14 mouse cellular contexts compared by ENCODE assay signal in the genomic region with DNA sequence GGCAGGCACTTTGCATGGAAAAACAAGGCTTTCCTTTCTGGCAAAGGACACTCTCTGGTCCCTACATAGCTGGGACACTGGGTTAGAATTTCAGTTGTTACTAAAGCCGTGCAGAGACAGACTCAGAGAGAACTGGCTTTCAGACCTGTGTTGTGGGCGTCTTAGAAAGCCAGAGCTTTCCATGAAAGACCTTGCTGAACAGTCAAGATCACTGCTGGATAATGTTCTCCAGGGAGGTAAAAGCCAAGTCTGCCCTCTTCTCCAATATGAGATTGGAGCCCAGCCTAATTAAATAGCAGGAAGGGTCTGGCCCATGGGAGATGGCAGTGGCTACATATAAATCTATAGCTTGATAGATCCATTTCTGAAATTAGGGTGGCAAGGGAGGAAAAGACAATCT. TPM values are rescaled to one million over a fixed set of nuclear protein-coding genes. Genes with fewer than 3 reads are reported as not detected.
DNase-seq lines count a peak whose midpoint lies in the region; ATAC-seq and TF ChIP-seq lines count a peak whose summit lies in the region.
"Had no signal": no experiment of that assay in that cellular context is flagged by ENCODE, and none has a peak within 500 bp of the region (broad histone marks: within the 10 kb centered on the region; RNA-seq: fewer than 3 reads in every experiment).

No protein-coding gene starts in this region.

- no peak overlapping the region for H3K4me2 ChIP-seq in embryonic facial prominence, embryonic 11.5 days (ENCODE audit: low read depth, low read length)
- H3K4me2 ChIP-seq in forebrain, embryonic 14.5 days (ENCODE audit: low read length): peak overlapping the region; percentile 71
- peak overlapping the region; percentile 67 for H3K4me2 ChIP-seq in hindbrain, postnatal 0 days (ENCODE audit: low read depth, low read length)
- H3K4me2 ChIP-seq in neural tube, embryonic 14.5 days (ENCODE audit: low read depth, low read length): peak overlapping the region; percentile 71
- H3K4me2 ChIP-seq: liver, embryonic 11.5 days had no signal

- WGBS in embryonic facial prominence, embryonic 11.5 days: 29% methylated on average over 2 of the region's 2 CpGs
- 13% methylated on average over 2 of the region's 2 CpGs for WGBS in forebrain, embryonic 14.5 days
- WGBS in hindbrain, postnatal 0 days: 12% methylated on average over 2 of the region's 2 CpGs
- WGBS in neural tube, embryonic 14.5 days: 2% methylated on average over 2 of the region's 2 CpGs
- WGBS in lung, adult 2 months: 39% methylated on average over 2 of the region's 2 CpGs

- TF ChIP-seq CTCF in hindbrain, postnatal 0 days (IDR thresholded peaks at IDR 0.05; ENCODE audit: low read depth): no peak
- no peak for TF ChIP-seq CTCF in lung, adult 2 months (IDR thresholded peaks at IDR 0.05; ENCODE audit: insufficient read depth, low read length)

- no peak for TF ChIP-seq POLR2A in lung, adult 2 months (IDR thresholded peaks at IDR 0.05; ENCODE audit: borderline replicate concordance, extremely low read depth, low read depth, low read length)

- H3K27ac ChIP-seq in embryonic facial prominence, embryonic 11.5 days (replicated peaks; ENCODE audit: low read depth, low read length): no peak overlapping the region
- peak overlapping the region; percentile 52; the same call in 1 of the 2 replicates for H3K27ac ChIP-seq in forebrain, embryonic 14.5 days (ENCODE audit: low read depth, low read length)
- H3K27ac ChIP-seq in hindbrain, postnatal 0 days: peak overlapping the region; percentile 59
- peak overlapping the region; percentile 81 for H3K27ac ChIP-seq in neural tube, embryonic 14.5 days (ENCODE audit: low read depth, low read length)

- DNase-seq in embryonic facial prominence, embryonic 11.5 days (ENCODE audit: low spot score): no peak
- no peak for DNase-seq in forebrain, embryonic 14.5 days (ENCODE audit: low spot score)
- peak; percentile 27 for DNase-seq in hindbrain, postnatal 0 days (ENCODE audit: low spot score)
- no peak for DNase-seq in adrenal gland, postnatal 4 days (ENCODE audit: low spot score in 2 of 2)
- DNase-seq in lung, adult 2 months: no peak
- no peak for DNase-seq in urinary bladder, postnatal 14 days (ENCODE audit: low spot score)
- DNase-seq: cerebellum, adult 11-12 months; heart, adult 11 months; lung, postnatal 14 days; thymus, postnatal 25 days had no signal

- 0 out of 2 replicates have a peak overlapping the region, but pooled peaks have one; percentile 22 for H3K9ac ChIP-seq in embryonic facial prominence, embryonic 11.5 days (replicated peaks; ENCODE audit: low read length)
- peak overlapping the region; percentile 59 for H3K9ac ChIP-seq in forebrain, embryonic 14.5 days (ENCODE audit: low read length)
- peak overlapping the region; percentile 52 for H3K9ac ChIP-seq in hindbrain, postnatal 0 days (replicated peaks; ENCODE audit: low read length)
- H3K9ac ChIP-seq in neural tube, embryonic 14.5 days (replicated peaks; ENCODE audit: low read depth, low read length): peak overlapping the region; percentile 96

- no peak for ATAC-seq in embryonic facial prominence, embryonic 11.5 days (replicated peaks; ENCODE audit: insufficient number of reproducible peaks, low FRiP score, low TSS enrichment, low read depth)
- no peak for ATAC-seq in forebrain, embryonic 14.5 days
- ATAC-seq in hindbrain, postnatal 0 days: no peak
- no peak for ATAC-seq in neural tube, embryonic 14.5 days (ENCODE audit: low read depth)
- ATAC-seq: intestine, postnatal 0 days had no signal

- H3K4me3 ChIP-seq in embryonic facial prominence, embryonic 11.5 days (ENCODE audit: low read depth, low read length): no peak overlapping the region
- peak overlapping the region; percentile 70 for H3K4me3 ChIP-seq in forebrain, embryonic 14.5 days (ENCODE audit: low read depth, low read length)
- peak overlapping the region; percentile 73 for H3K4me3 ChIP-seq in hindbrain, postnatal 0 days (ENCODE audit: low read length)
- H3K4me3 ChIP-seq in neural tube, embryonic 14.5 days (ENCODE audit: low read depth, low read length): peak overlapping the region; percentile 68
- H3K4me3 ChIP-seq in lung, adult 2 months (replicated peaks; ENCODE audit: extremely low read depth, low read depth, low read length): no peak overlapping the region

- H3K9me3 ChIP-seq in embryonic facial prominence, embryonic 11.5 days (replicated peaks; ENCODE audit: control insufficient read depth, low read length): no peaks in the 10 kb centered on the region
- H3K9me3 ChIP-seq in forebrain, embryonic 14.5 days (replicated peaks; ENCODE audit: control insufficient read depth, low read length): no peaks in the 10 kb centered on the region
- H3K9me3 ChIP-seq in hindbrain, postnatal 0 days (ENCODE audit: low read length): no peaks in the 10 kb centered on the region
- no peaks in the 10 kb centered on the region for H3K9me3 ChIP-seq in neural tube, embryonic 14.5 days (ENCODE audit: control insufficient read depth, low read length)

- H3K4me1 ChIP-seq in embryonic facial prominence, embryonic 11.5 days (ENCODE audit: control insufficient read depth, insufficient read depth, low read length): peaks cover 4% of the 10 kb centered on the region; the same call in 1 of the 2 replicates
- H3K4me1 ChIP-seq in forebrain, embryonic 14.5 days (ENCODE audit: control insufficient read depth, insufficient read depth, low read length): no peaks in the 10 kb centered on the region
- H3K4me1 ChIP-seq in hindbrain, postnatal 0 days (ENCODE audit: insufficient read depth, low read length): peaks cover 12% of the 10 kb centered on the region; the same call in 1 of the 2 replicates
- peaks cover 15% of the 10 kb centered on the region; the same call in 1 of the 2 replicates for H3K4me1 ChIP-seq in neural tube, embryonic 14.5 days (ENCODE audit: control insufficient read depth, insufficient read depth, low read length)
- peaks cover 3% of the 10 kb centered on the region; the same call in 1 of the 2 replicates for H3K4me1 ChIP-seq in lung, adult 2 months (ENCODE audit: control insufficient read depth, insufficient read depth, low read length)

- H3K27me3 ChIP-seq in embryonic facial prominence, embryonic 11.5 days (ENCODE audit: control insufficient read depth, insufficient read depth, low read length): peaks cover 32% of the 10 kb centered on the region
- peaks cover 14% of the 10 kb centered on the region for H3K27me3 ChIP-seq in forebrain, embryonic 14.5 days (replicated peaks; ENCODE audit: control insufficient read depth, insufficient read depth, low read length)
- H3K27me3 ChIP-seq in hindbrain, postnatal 0 days (ENCODE audit: insufficient read depth, low read length): 0 out of 2 replicates have a peak, but pooled peaks cover 7% of the 10 kb centered on the region
- H3K27me3 ChIP-seq in neural tube, embryonic 14.5 days (ENCODE audit: control insufficient read depth, insufficient read depth, low read length): peaks cover 7% of the 10 kb centered on the region; the same call in 1 of the 2 replicates

- H3K36me3 ChIP-seq in embryonic facial prominence, embryonic 11.5 days (replicated peaks; ENCODE audit: control insufficient read depth, insufficient read depth, low read depth, low read length): no peaks in the 10 kb centered on the region; the same call in 1 of the 2 replicates
- H3K36me3 ChIP-seq in forebrain, embryonic 14.5 days (ENCODE audit: control insufficient read depth, insufficient read depth, low read length): peaks cover 26% of the 10 kb centered on the region
- H3K36me3 ChIP-seq in hindbrain, postnatal 0 days (ENCODE audit: insufficient read depth, low read length): peaks cover 16% of the 10 kb centered on the region; the same call in 1 of the 2 replicates
- H3K36me3 ChIP-seq in neural tube, embryonic 14.5 days (ENCODE audit: control insufficient read depth, insufficient read depth, low read length): peaks cover 33% of the 10 kb centered on the region

RNA-seq across cellular contexts. Expression of a gene that starts 3.4 kb away (rescaled TPM):
- 72.5 and 90.4 TPM in 2 replicates for polyA plus RNA-seq in embryonic facial prominence, embryonic 11.5 days (2014; fragmentation: Nextera tagmentation; extraction: Ambion mirVana)
- polyA plus RNA-seq in forebrain, embryonic 14.5 days (2014; fragmentation: Nextera tagmentation; extraction: Ambion mirVana): 84.2 and 86.2 TPM in 2 replicates
- total RNA-seq in hindbrain, postnatal 0 days (2014; rRNA removed): 43.4 and 44.2 TPM in 2 replicates
- polyA plus RNA-seq in hindbrain, postnatal 0 days (2015; fragmentation: Nextera tagmentation; extraction: Ambion mirVana): 79.8 and 80.7 TPM in 2 replicates
- polyA plus RNA-seq in neural tube, embryonic 14.5 days (2014; fragmentation: Nextera tagmentation; extraction: Ambion mirVana): 72.0 and 80.3 TPM in 2 replicates
- total RNA-seq in adrenal gland, postnatal 4 days (2021): 100 to 1,000 TPM; 106 to 107 TPM
- polyA plus RNA-seq in lung, adult 2 months (2012; rRNA removed): 11.1 and 17.5 TPM in 2 replicates

RNA-seq across cellular contexts. Expression of a gene that starts 3.8 kb away (rescaled TPM):
- polyA plus RNA-seq in embryonic facial prominence, embryonic 11.5 days (2014; fragmentation: Nextera tagmentation; extraction: Ambion mirVana): 37.0 and 49.6 TPM in 2 replicates
- 253 and 297 TPM in 2 replicates for polyA plus RNA-seq in forebrain, embryonic 14.5 days (2014; fragmentation: Nextera tagmentation; extraction: Ambion mirVana)
- 217 and 280 TPM in 2 replicates for total RNA-seq in hindbrain, postnatal 0 days (2014; rRNA removed)
- 294 and 315 TPM in 2 replicates for polyA plus RNA-seq in hindbrain, postnatal 0 days (2015; fragmentation: Nextera tagmentation; extraction: Ambion mirVana)
- 535 and 653 TPM in 2 replicates for polyA plus RNA-seq in neural tube, embryonic 14.5 days (2014; fragmentation: Nextera tagmentation; extraction: Ambion mirVana)
- 10 to 100 TPM; 15.5 to 23.5 TPM for total RNA-seq in adrenal gland, postnatal 4 days (2021)
- polyA plus RNA-seq in lung, adult 2 months (2012; rRNA removed): 0.04 TPM in 1 of 2 replicates, not detected in the other
- polyA plus RNA-seq: heart, postnatal 0 days had no signal

RNA-seq across cellular contexts. Expression of a gene that starts 32.4 kb away (rescaled TPM):
- 35.8 and 38.1 TPM in 2 replicates for polyA plus RNA-seq in embryonic facial prominence, embryonic 11.5 days (2014; fragmentation: Nextera tagmentation; extraction: Ambion mirVana)
- polyA plus RNA-seq in forebrain, embryonic 14.5 days (2014; fragmentation: Nextera tagmentation; extraction: Ambion mirVana): 20.4 and 23.0 TPM in 2 replicates
- total RNA-seq in hindbrain, postnatal 0 days (2014; rRNA removed): 12.9 and 17.9 TPM in 2 replicates
- 20.0 and 22.7 TPM in 2 replicates for polyA plus RNA-seq in hindbrain, postnatal 0 days (2015; fragmentation: Nextera tagmentation; extraction: Ambion mirVana)
- 45.0 and 46.9 TPM in 2 replicates for polyA plus RNA-seq in neural tube, embryonic 14.5 days (2014; fragmentation: Nextera tagmentation; extraction: Ambion mirVana)
- total RNA-seq in adrenal gland, postnatal 4 days (2021): 10 to 100 TPM; 13.9 to 16.8 TPM
- 3.9 and 4.7 TPM in 2 replicates for polyA plus RNA-seq in lung, adult 2 months (2012; rRNA removed)

RNA-seq across cellular contexts. Expression of a gene that starts 49.2 kb away (rescaled TPM):
- 12.8 and 13.4 TPM in 2 replicates for polyA plus RNA-seq in embryonic facial prominence, embryonic 11.5 days (2014; fragmentation: Nextera tagmentation; extraction: Ambion mirVana)
- polyA plus RNA-seq in forebrain, embryonic 14.5 days (2014; fragmentation: Nextera tagmentation; extraction: Ambion mirVana): 8.4 and 10.2 TPM in 2 replicates
- 7.2 and 11.3 TPM in 2 replicates for total RNA-seq in hindbrain, postnatal 0 days (2014; rRNA removed)
- polyA plus RNA-seq in hindbrain, postnatal 0 days (2015; fragmentation: Nextera tagmentation; extraction: Ambion mirVana): 2.9 and 3.3 TPM in 2 replicates
- 7.7 and 9.8 TPM in 2 replicates for polyA plus RNA-seq in neural tube, embryonic 14.5 days (2014; fragmentation: Nextera tagmentation; extraction: Ambion mirVana)
- 1 to 10 TPM; 5.1 to 5.6 TPM for total RNA-seq in adrenal gland, postnatal 4 days (2021)
- 2.1 and 2.3 TPM in 2 replicates for polyA plus RNA-seq in lung, adult 2 months (2012; rRNA removed)

Comparison
In these comparisons a context has a peak if more than half of its experiments do, and no peak if none do; other contexts are left out.
1. H3K4me3 ChIP-seq: peak in forebrain, embryonic 14.5 days (single experiment), hindbrain, postnatal 0 days (single experiment) and neural tube, embryonic 14.5 days (single experiment); none in embryonic facial prominence, embryonic 11.5 days (single experiment) and lung, adult 2 months (single experiment).
2. H3K9ac ChIP-seq: peak in every context shown above with its lines; median percentile 96 in neural tube, embryonic 14.5 days; 59 in forebrain, embryonic 14.5 days; 52 in hindbrain, postnatal 0 days; 22 in embryonic facial prominence, embryonic 11.5 days.
3. RNA of a gene that starts 3.8 kb away (polyA plus RNA-seq): 535 to 653 TPM in neural tube, embryonic 14.5 days, 294 to 315 TPM in hindbrain, postnatal 0 days, 253 to 297 TPM in forebrain, embryonic 14.5 days and 37.0 to 49.6 TPM in embryonic facial prominence, embryonic 11.5 days; 0.04 TPM in lung, adult 2 months; every median in the first group is over 10 times any median in the second.